9 mouse cellular contexts compared by ENCODE assay signal in the genomic region with DNA sequence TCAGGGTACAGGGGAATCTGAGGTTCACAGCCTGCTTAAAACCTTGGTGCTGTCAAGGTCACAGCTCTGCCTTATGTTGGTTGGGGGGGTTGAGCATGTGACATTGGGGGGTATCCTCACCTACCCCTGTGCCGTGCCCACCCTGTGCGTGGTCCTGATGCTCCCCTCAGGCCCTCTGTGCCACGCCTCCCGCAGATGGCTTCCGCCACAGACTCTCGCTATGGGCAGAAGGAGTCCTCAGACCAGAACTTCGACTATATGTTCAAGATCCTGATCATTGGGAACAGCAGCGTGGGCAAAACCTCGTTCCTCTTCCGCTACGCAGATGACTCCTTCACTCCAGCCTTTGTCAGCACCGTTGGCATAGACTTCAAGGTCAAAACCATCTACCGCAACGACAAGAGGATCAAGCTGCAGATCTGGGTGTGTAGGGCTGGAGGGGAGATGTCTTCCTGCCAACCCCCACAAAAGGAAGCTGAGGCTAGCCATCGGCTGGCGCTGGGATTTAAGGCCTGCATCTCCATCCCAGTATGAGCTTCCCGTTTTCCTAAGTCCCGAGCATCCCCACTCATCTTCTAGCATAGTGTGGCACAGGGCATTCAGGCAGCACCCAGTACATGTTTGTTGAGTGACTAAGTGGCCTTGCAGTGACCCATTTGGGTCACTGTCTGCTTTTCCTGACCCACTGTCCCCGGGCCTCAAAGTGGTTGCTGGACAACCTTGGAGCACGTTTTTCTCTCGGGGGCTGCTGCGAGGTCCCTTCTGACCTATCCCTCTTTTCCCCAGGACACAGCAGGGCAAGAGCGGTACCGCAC. TPM values are rescaled to one million over a fixed set of nuclear protein-coding genes. Genes with fewer than 3 reads are reported as not detected.
A peak's percentile ranks its signal among the peaks of the same experiment; 100 is the strongest.
DNase-seq lines count a peak whose midpoint lies in the region; ATAC-seq lines count a peak whose summit lies in the region.
"Had no signal": no experiment of that assay in that cellular context is flagged by ENCODE, and none has a peak within 500 bp of the region (broad histone marks: within the 10 kb centered on the region; RNA-seq: fewer than 3 reads in every experiment).

No protein-coding gene starts in this region.

- H3K27me3 ChIP-seq in neural tube, embryonic 11.5 days (ENCODE audit: control insufficient read depth, insufficient read depth, low read length): no peaks in the 10 kb centered on the region
- no peaks in the 10 kb centered on the region for H3K27me3 ChIP-seq in embryonic facial prominence, embryonic 12.5 days
- H3K27me3 ChIP-seq in heart, embryonic 14.5 days (ENCODE audit: control insufficient read depth, insufficient read depth, low read length): no peaks in the 10 kb centered on the region
- H3K27me3 ChIP-seq in midbrain, embryonic 12.5 days: 0 out of 2 replicates have a peak, but pooled peaks cover 7% of the 10 kb centered on the region

- H3K4me3 ChIP-seq in neural tube, embryonic 11.5 days (ENCODE audit: low read depth, low read length): peak overlapping the region; percentile 67
- peak overlapping the region; percentile 57 for H3K4me3 ChIP-seq in embryonic facial prominence, embryonic 12.5 days
- peak overlapping the region in 1 of 2 experiments; percentile 74; a peak in 1 of 4 replicates for H3K4me3 ChIP-seq in heart, embryonic 14.5 days (ENCODE audit: control insufficient read depth in 1 of 2, insufficient read depth in 1 of 2, low read depth in 1 of 2, low read length in 2 of 2)
- peak overlapping the region; percentile 68 for H3K4me3 ChIP-seq in midbrain, embryonic 12.5 days

- no peak overlapping the region for H3K9ac ChIP-seq in neural tube, embryonic 11.5 days (ENCODE audit: low read length)
- peak overlapping the region; percentile 72 for H3K9ac ChIP-seq in embryonic facial prominence, embryonic 12.5 days
- peak overlapping the region; percentile 86; the same call in 1 of the 2 replicates for H3K9ac ChIP-seq in heart, embryonic 14.5 days (ENCODE audit: low read length)
- H3K9ac ChIP-seq in midbrain, embryonic 12.5 days (replicated peaks): peak overlapping the region; percentile 79

- no peaks in the 10 kb centered on the region for H3K36me3 ChIP-seq in neural tube, embryonic 11.5 days (ENCODE audit: control insufficient read depth, insufficient read depth, low read length)
- H3K36me3 ChIP-seq in embryonic facial prominence, embryonic 12.5 days: peaks cover 22% of the 10 kb centered on the region; the same call in 1 of the 2 replicates
- peaks cover 29% of the 10 kb centered on the region for H3K36me3 ChIP-seq in heart, embryonic 14.5 days (ENCODE audit: control insufficient read depth, insufficient read depth, low read length)
- H3K36me3 ChIP-seq in midbrain, embryonic 12.5 days: peaks cover 20% of the 10 kb centered on the region

- DNase-seq in neural tube, embryonic 11.5 days (ENCODE audit: low spot score): peak; percentile 6
- no peak for DNase-seq in neural tube, embryonic 10.5 days (ENCODE audit: extremely low spot score, low spot score)
- DNase-seq in layer of hippocampus, adult 8-10 months (ENCODE audit: low spot score in 2 of 2): peak; percentile 14 to 29
- DNase-seq in adipocyte (ENCODE audit: low spot score): no peak
- DNase-seq in urinary bladder, postnatal 36 days (ENCODE audit: low spot score in 2 of 2): no peak

- no peak for ATAC-seq in neural tube, embryonic 11.5 days (ENCODE audit: insufficient read depth, low FRiP score, low TSS enrichment)
- no peak for ATAC-seq in embryonic facial prominence, embryonic 12.5 days (ENCODE audit: insufficient number of reproducible peaks, insufficient read depth, low FRiP score, low TSS enrichment)
- ATAC-seq in heart, embryonic 14.5 days (ENCODE audit: insufficient number of reproducible peaks, insufficient read depth, low FRiP score, low read depth): no peak
- ATAC-seq in midbrain, embryonic 12.5 days (ENCODE audit: low FRiP score, low read depth): no peak

- H3K9me3 ChIP-seq in neural tube, embryonic 11.5 days (ENCODE audit: control insufficient read depth, low read length): no peaks in the 10 kb centered on the region
- no peaks in the 10 kb centered on the region for H3K9me3 ChIP-seq in embryonic facial prominence, embryonic 12.5 days
- H3K9me3 ChIP-seq in heart, embryonic 14.5 days (ENCODE audit: control insufficient read depth, low read length): no peaks in the 10 kb centered on the region
- no peaks in the 10 kb centered on the region for H3K9me3 ChIP-seq in midbrain, embryonic 12.5 days

- H3K27ac ChIP-seq in neural tube, embryonic 11.5 days (ENCODE audit: low read depth, low read length): no peak overlapping the region
- H3K27ac ChIP-seq in embryonic facial prominence, embryonic 12.5 days: no peak overlapping the region
- H3K27ac ChIP-seq in heart, embryonic 14.5 days (replicated peaks in 1 of 2; ENCODE audit: control insufficient read depth in 1 of 2, insufficient read depth in 1 of 2, low read depth in 2 of 2, low read length in 2 of 2): no peak overlapping the region
- 0 out of 2 replicates have a peak overlapping the region, but pooled peaks have one; percentile 85 for H3K27ac ChIP-seq in midbrain, embryonic 12.5 days (replicated peaks)

- H3K4me2 ChIP-seq in neural tube, embryonic 11.5 days (ENCODE audit: low read depth): peak overlapping the region; percentile 86
- H3K4me2 ChIP-seq in embryonic facial prominence, embryonic 12.5 days (replicated peaks): peak overlapping the region; percentile 97
- peak overlapping the region; percentile 97 for H3K4me2 ChIP-seq in heart, embryonic 14.5 days (ENCODE audit: low read length)
- peak overlapping the region; percentile 89 for H3K4me2 ChIP-seq in midbrain, embryonic 12.5 days (replicated peaks)

- 82% methylated on average over 24 of the region's 24 CpGs for WGBS in neural tube, embryonic 11.5 days
- WGBS in embryonic facial prominence, embryonic 12.5 days: 81% methylated on average over 24 of the region's 24 CpGs
- WGBS in heart, embryonic 14.5 days: 78% methylated on average over 24 of the region's 24 CpGs
- WGBS in midbrain, embryonic 12.5 days: 86% methylated on average over 24 of the region's 24 CpGs

- peaks cover 11% of the 10 kb centered on the region for H3K4me1 ChIP-seq in neural tube, embryonic 11.5 days (ENCODE audit: control insufficient read depth, insufficient read depth, low read length)
- H3K4me1 ChIP-seq in embryonic facial prominence, embryonic 12.5 days: peaks cover 33% of the 10 kb centered on the region
- H3K4me1 ChIP-seq in heart, embryonic 14.5 days (ENCODE audit: control insufficient read depth in 2 of 2, insufficient read depth in 2 of 2, low read length in 2 of 2): peaks cover 18 to 44% of the 10 kb centered on the region in 2 experiments
- peaks cover 31% of the 10 kb centered on the region for H3K4me1 ChIP-seq in midbrain, embryonic 12.5 days

RNA-seq across cellular contexts. Expression of a gene that starts 1.4 kb away (rescaled TPM):
- 97.9 and 111 TPM in 2 replicates for polyA plus RNA-seq in neural tube, embryonic 11.5 days (2014; fragmentation: Nextera tagmentation; extraction: Ambion mirVana)
- polyA plus RNA-seq in embryonic facial prominence, embryonic 12.5 days (2016; fragmentation: Nextera tagmentation; extraction: Ambion mirVana): 27.0 and 27.6 TPM in 2 replicates
- 24.1 and 25.7 TPM in 2 replicates for polyA plus RNA-seq in heart, embryonic 14.5 days (2014; fragmentation: Nextera tagmentation; extraction: Ambion mirVana)
- total RNA-seq in layer of hippocampus, adult 8-10 months (2022): 100 to 1,000 TPM; 732 to 771 (median 756) TPM
- polyA plus RNA-seq in midbrain, embryonic 12.5 days (2016; fragmentation: Nextera tagmentation; extraction: Ambion mirVana): 98.9 and 102 TPM in 2 replicates

RNA-seq across cellular contexts. Expression of a gene that starts 4.9 kb away (rescaled TPM):
- polyA plus RNA-seq in neural tube, embryonic 11.5 days (2014; fragmentation: Nextera tagmentation; extraction: Ambion mirVana): 40.7 and 41.3 TPM in 2 replicates
- polyA plus RNA-seq in embryonic facial prominence, embryonic 12.5 days (2016; fragmentation: Nextera tagmentation; extraction: Ambion mirVana): 32.7 and 35.7 TPM in 2 replicates
- 44.0 and 47.4 TPM in 2 replicates for polyA plus RNA-seq in heart, embryonic 14.5 days (2014; fragmentation: Nextera tagmentation; extraction: Ambion mirVana)
- 10 to 100 TPM; 30.3 to 38.5 (median 31.7) TPM for total RNA-seq in layer of hippocampus, adult 8-10 months (2022)
- polyA plus RNA-seq in midbrain, embryonic 12.5 days (2016; fragmentation: Nextera tagmentation; extraction: Ambion mirVana): 35.4 and 37.3 TPM in 2 replicates

RNA-seq across cellular contexts. Expression of a gene that starts 20.6 kb away (rescaled TPM):
- polyA plus RNA-seq in neural tube, embryonic 11.5 days (2014; fragmentation: Nextera tagmentation; extraction: Ambion mirVana): 52.4 and 54.7 TPM in 2 replicates
- polyA plus RNA-seq in embryonic facial prominence, embryonic 12.5 days (2016; fragmentation: Nextera tagmentation; extraction: Ambion mirVana): 76.8 and 78.0 TPM in 2 replicates
- polyA plus RNA-seq in heart, embryonic 14.5 days (2014; fragmentation: Nextera tagmentation; extraction: Ambion mirVana): 23.1 and 26.7 TPM in 2 replicates
- total RNA-seq in layer of hippocampus, adult 8-10 months (2022): 100 to 1,000 TPM; 145 to 157 (median 153) TPM
- polyA plus RNA-seq in midbrain, embryonic 12.5 days (2016; fragmentation: Nextera tagmentation; extraction: Ambion mirVana): 73.4 and 74.6 TPM in 2 replicates

RNA-seq across cellular contexts. Expression of a gene that starts 32.3 kb away (rescaled TPM):
- 0.42 TPM in 1 of 2 replicates, not detected in the other for polyA plus RNA-seq in neural tube, embryonic 11.5 days (2014; fragmentation: Nextera tagmentation; extraction: Ambion mirVana)
- 0.17 and 0.29 TPM in 2 replicates for polyA plus RNA-seq in embryonic facial prominence, embryonic 12.5 days (2016; fragmentation: Nextera tagmentation; extraction: Ambion mirVana)
- 0.08 and 0.23 TPM in 2 replicates for polyA plus RNA-seq in heart, embryonic 14.5 days (2014; fragmentation: Nextera tagmentation; extraction: Ambion mirVana)
- 1 to 10 TPM; 1.1 to 2.9 (median 1.5) TPM for total RNA-seq in layer of hippocampus, adult 8-10 months (2022)
- 0.15 and 0.39 TPM in 2 replicates for polyA plus RNA-seq in midbrain, embryonic 12.5 days (2016; fragmentation: Nextera tagmentation; extraction: Ambion mirVana)

RNA-seq across cellular contexts. Expression of a gene that starts 37.5 kb away (rescaled TPM):
- not detected in 2 replicates for polyA plus RNA-seq in neural tube, embryonic 11.5 days (2014; fragmentation: Nextera tagmentation; extraction: Ambion mirVana)
- polyA plus RNA-seq in embryonic facial prominence, embryonic 12.5 days (2016; fragmentation: Nextera tagmentation; extraction: Ambion mirVana): not detected in 2 replicates
- not detected in 2 replicates for polyA plus RNA-seq in heart, embryonic 14.5 days (2014; fragmentation: Nextera tagmentation; extraction: Ambion mirVana)
- total RNA-seq in layer of hippocampus, adult 8-10 months (2022): not detected
- not detected in 2 replicates for polyA plus RNA-seq in midbrain, embryonic 12.5 days (2016; fragmentation: Nextera tagmentation; extraction: Ambion mirVana)
- total RNA-seq: adrenal gland, postnatal 36 days had no signal

Comparison
In these comparisons a context has a peak if more than half of its experiments do, and no peak if none do; other contexts are left out.
1. DNase-seq: peak in neural tube, embryonic 11.5 days (single experiment) and layer of hippocampus, adult 8-10 months (2 of 2); none in neural tube, embryonic 10.5 days (single experiment), adipocyte (single experiment) and urinary bladder, postnatal 36 days (0 of 2).
2. Peak in every context shown above with its lines, with median percentiles within 50 percentile points of each other: H3K4me2 ChIP-seq.